Mouse (Mus musculus): ENCODE results near the gene Cd302. TPM values are rescaled to one million over a fixed set of nuclear protein-coding genes. Genes with fewer than 3 reads are reported as not detected.

Gene Cd302
- 63.6 TPM for polyA plus RNA-seq (2014; fragmentation: Illumina TruSeq; extraction: RNeasy Lipid Tissue Mini Kit (QIAGEN cat#74804); ENCODE audit: low read depth, low replicate concordance)

GRCm38 (mm10) chr2:60284467-60284821 lies at the start of gene Cd302:
Cd302 (minus strand) TSS chr2:60284488.

DNA sequence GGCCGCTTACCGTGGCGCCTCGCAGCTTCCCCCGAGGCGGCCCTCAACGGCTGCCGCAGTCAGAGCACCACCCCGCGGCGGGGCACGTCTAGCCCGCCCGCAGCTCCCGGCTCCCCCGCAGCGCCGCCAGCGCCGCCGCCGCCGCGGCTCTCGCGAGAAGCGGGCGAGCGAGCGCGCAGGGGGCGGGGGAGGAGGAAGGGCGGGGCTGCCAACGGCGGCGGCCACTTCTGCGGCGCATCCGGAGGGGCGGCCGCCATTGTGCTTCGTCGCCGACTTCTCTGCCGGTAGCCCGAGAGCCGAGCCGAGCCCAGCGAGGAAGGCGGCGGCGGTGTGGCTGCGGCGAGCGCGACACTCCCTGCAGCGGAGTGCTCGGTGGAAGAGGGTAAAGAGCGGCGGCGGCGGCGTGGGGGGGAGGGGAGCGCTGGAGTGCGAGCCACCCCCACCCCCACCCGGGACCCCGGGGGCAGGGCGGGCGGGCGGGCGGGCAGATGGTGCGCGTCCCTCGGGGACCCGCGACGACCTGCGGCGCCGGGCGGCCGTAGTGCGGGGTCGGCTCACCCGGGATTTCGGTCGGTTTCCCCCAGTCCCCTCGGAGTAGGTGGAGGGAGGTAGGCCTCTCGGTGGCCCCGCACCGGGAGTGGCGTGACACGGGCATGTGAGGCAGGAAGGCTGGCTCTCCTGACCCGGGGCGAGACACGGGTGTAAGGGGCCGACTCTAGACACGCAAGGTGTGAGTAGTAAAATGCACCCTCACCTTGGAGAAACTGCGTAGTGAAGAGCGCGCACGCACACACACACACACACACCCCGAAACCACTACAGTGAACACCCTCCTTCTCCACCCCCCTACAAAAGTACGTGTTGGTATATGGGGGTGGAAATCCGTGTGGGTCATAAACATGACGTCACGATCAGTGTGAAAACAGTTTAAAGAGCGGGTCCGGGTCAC lies 74.3 kb downstream of the Cd302 start, which contains the start of the genes Baz2b and March7:
TSS of gene Baz2b (minus strand) at position 137 of the 949 bp plus-strand sequence.
TSS of gene March7 (plus strand) at position 185 of the 949 bp plus-strand sequence.

Other genes starting within 250 kb of the Cd302 start
- gene Baz2b, start 74.6 kb downstream of the Cd302 start, polyA plus RNA-seq (2014; fragmentation: Illumina TruSeq; extraction: RNeasy Lipid Tissue Mini Kit (QIAGEN cat#74804); ENCODE audit: low read depth, low replicate concordance), result 63.2 TPM
- gene March7, start 74.6 kb downstream of the Cd302 start, polyA plus RNA-seq (2014; fragmentation: Illumina TruSeq; extraction: RNeasy Lipid Tissue Mini Kit (QIAGEN cat#74804); ENCODE audit: low read depth, low replicate concordance), result 162 TPM
- gene Ly75, start 98.8 kb upstream of the Cd302 start, polyA plus RNA-seq (2014; fragmentation: Illumina TruSeq; extraction: RNeasy Lipid Tissue Mini Kit (QIAGEN cat#74804); ENCODE audit: low read depth, low replicate concordance), result 1.6 TPM